Mouse (Mus musculus): ENCODE measurements at regions not wholly inside any gene's neighbourhood (a gene's known extent, or its start where the extent isn't known, plus 50 kb on each side); places are given as distances from the start of the nearest gene placed in this dataset.

DNA sequence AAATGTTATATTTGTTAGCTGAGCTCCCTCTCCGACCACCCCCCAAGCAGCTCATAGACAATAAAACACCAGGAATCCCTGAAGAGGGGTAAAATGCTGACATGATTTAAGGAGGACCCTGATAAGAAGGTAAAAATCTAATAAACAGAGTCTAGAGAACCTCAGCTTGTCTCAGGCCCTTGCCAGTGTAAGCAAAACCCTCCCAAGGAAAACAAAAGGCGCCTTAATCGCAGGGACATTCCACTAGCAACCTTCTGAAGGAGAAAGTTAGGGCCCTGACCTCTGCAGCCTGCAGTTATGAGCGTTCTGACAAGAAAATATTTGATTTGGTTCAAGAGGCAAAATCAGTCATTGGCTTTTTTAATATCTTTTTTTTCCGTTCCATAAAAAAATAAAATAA lies 212.2 kb downstream of the Gm10295 start:
- H3K4me3 ChIP-seq (replicated peaks; ENCODE audit: low read length), result no peak overlapping the region
- H3K36me3 ChIP-seq (ENCODE audit: control insufficient read depth, insufficient read depth), result no peaks in the 10 kb centered on the region
- no peaks in the 10 kb centered on the region for H3K4me1 ChIP-seq (replicated peaks; ENCODE audit: control insufficient read depth, insufficient read depth, low read length)
- ATAC-seq, result no peak
- no peak overlapping the region for H3K9ac ChIP-seq (replicated peaks; ENCODE audit: low read depth, low read length)
- 76% methylated on average over 5 of the region's 5 CpGs for WGBS
- no peaks in the 10 kb centered on the region for H3K27me3 ChIP-seq (replicated peaks; ENCODE audit: control insufficient read depth, insufficient read depth, low read length)
- no peaks in the 10 kb centered on the region for H3K9me3 ChIP-seq (ENCODE audit: control insufficient read depth, low read length)
- no peak overlapping the region for H3K27ac ChIP-seq (ENCODE audit: low read length)
- no peak overlapping the region for H3K4me2 ChIP-seq (ENCODE audit: low read length)

DNA sequence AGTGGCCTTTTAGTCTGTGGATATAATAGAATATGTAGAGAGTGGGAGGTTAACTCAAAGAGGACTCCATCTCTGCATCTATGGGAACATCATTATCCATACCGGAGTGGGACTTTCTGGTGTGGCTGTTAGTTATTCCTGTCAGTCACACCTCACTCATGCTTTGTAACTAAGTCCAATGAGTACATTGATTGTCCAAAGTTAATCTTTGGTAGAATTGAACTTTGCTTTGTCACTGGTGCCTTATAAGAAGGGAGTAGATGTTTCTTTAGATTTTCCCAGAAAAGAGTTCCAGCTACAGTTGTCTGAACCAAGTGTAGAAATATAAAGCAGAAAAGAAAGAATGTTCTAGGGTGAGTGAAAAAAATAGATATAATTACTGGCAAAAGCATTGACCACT lies 221.3 kb downstream of the Gm10295 start:
- Histone ChIP-seq H3K4me3 (replicated peaks; ENCODE audit: low read length) (no peak overlapping the region), H3K27ac (ENCODE audit: low read length) (no peak overlapping the region), H3K9ac (replicated peaks; ENCODE audit: low read depth, low read length) (no peak overlapping the region), H3K4me1 (replicated peaks; ENCODE audit: control insufficient read depth, insufficient read depth, low read length) (no peaks in the 10 kb centered on the region), H3K4me2 (ENCODE audit: low read length) (no peak overlapping the region), H3K36me3 (ENCODE audit: control insufficient read depth, insufficient read depth) (no peaks in the 10 kb centered on the region), H3K9me3 (ENCODE audit: control insufficient read depth, low read length) (no peaks in the 10 kb centered on the region), H3K27me3 (replicated peaks; ENCODE audit: control insufficient read depth, insufficient read depth, low read length) (no peaks in the 10 kb centered on the region)
- no peak for ATAC-seq
- 94% methylated on average over 1 of the region's 1 CpGs for WGBS

DNA sequence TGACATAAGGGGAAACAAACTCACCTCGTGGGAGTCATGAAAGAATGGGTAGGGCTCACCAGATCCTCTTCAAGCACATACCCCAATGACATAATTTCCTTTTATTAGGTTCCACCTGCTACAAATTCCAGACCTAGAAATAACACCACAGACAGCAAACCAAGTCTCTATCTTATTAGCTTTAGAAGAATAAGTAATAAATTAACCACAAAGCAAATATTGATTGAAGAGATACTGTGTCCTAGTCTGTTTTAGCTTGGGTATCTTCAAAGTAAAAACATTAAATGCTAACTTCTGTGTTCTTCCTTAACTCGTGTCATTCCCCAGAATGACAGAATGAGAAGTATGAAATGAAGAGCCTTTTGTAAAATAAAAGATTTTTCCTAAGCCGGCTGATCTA lies 222.4 kb downstream of the Gm10295 start:
- WGBS, result 53% methylated on average over 3 of the region's 3 CpGs
- H3K36me3 ChIP-seq (ENCODE audit: control insufficient read depth, insufficient read depth), result no peaks in the 10 kb centered on the region
- no peak for ATAC-seq

GRCm38 (mm10) chr7:71121453-71121852 lies 229.8 kb downstream of the Gm10295 start:
- no peak overlapping the region for H3K4me3 ChIP-seq (replicated peaks; ENCODE audit: low read length)

More for the DNA sequence above, 222.4 kb downstream of the Gm10295 start:
- H3K4me1 ChIP-seq (replicated peaks; ENCODE audit: control insufficient read depth, insufficient read depth, low read length), result no peaks in the 10 kb centered on the region
- no peak overlapping the region for H3K4me3 ChIP-seq (replicated peaks; ENCODE audit: low read length)
- H3K9me3 ChIP-seq (ENCODE audit: control insufficient read depth, low read length), result no peaks in the 10 kb centered on the region
- no peaks in the 10 kb centered on the region for H3K27me3 ChIP-seq (replicated peaks; ENCODE audit: control insufficient read depth, insufficient read depth, low read length)
- H3K9ac ChIP-seq (replicated peaks; ENCODE audit: low read depth, low read length), result no peak overlapping the region
- no peak overlapping the region for H3K27ac ChIP-seq (ENCODE audit: low read length)
- no peak overlapping the region for H3K4me2 ChIP-seq (ENCODE audit: low read length)

DNA sequence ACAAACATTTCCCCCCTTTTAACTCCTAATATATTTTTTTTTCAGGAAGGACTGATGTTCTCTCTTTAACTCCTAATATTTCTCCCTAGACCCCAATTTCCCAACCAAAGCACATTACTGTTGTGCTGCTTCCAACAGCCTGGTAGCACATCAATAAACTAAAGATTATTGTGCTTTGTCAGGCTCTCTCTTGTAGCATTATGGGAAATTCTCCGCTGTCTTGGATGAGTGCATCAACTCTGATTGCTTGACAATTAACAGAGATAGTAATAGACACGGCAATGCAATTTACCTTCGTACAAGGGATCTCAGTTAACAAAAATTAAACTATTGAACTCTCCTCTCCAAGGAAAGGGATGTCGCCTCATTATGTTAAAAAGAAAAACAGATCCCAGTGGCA lies 230.3 kb downstream of the Gm10295 start:
- WGBS, result 79% methylated on average over 4 of the region's 4 CpGs
- no peak for ATAC-seq
- H3K9ac ChIP-seq (replicated peaks; ENCODE audit: low read depth, low read length), result no peak overlapping the region

More at GRCm38 (mm10) chr7:71121453-71121852, 229.8 kb downstream of the Gm10295 start:
- H3K27me3 ChIP-seq (replicated peaks; ENCODE audit: control insufficient read depth, insufficient read depth, low read length), result no peaks in the 10 kb centered on the region
- H3K36me3 ChIP-seq (ENCODE audit: control insufficient read depth, insufficient read depth), result no peaks in the 10 kb centered on the region
- H3K9me3 ChIP-seq (ENCODE audit: control insufficient read depth, low read length), result no peaks in the 10 kb centered on the region
- no peak for ATAC-seq
- no peak overlapping the region for H3K27ac ChIP-seq (ENCODE audit: low read length)
- WGBS, result 51% methylated on average over 5 of the region's 5 CpGs
- no peak overlapping the region for H3K9ac ChIP-seq (replicated peaks; ENCODE audit: low read depth, low read length)
- no peak overlapping the region for H3K4me2 ChIP-seq (ENCODE audit: low read length)
- H3K4me1 ChIP-seq (replicated peaks; ENCODE audit: control insufficient read depth, insufficient read depth, low read length), result no peaks in the 10 kb centered on the region

GRCm38 (mm10) chr7:71119987-71120386 lies 231.3 kb downstream of the Gm10295 start:
- H3K4me2 ChIP-seq (ENCODE audit: low read length), result no peak overlapping the region
- H3K27ac ChIP-seq (ENCODE audit: low read length), result no peak overlapping the region
- no peak overlapping the region for H3K9ac ChIP-seq (replicated peaks; ENCODE audit: low read depth, low read length)
- no peak for ATAC-seq
- no peaks in the 10 kb centered on the region for H3K36me3 ChIP-seq (ENCODE audit: control insufficient read depth, insufficient read depth)
- H3K4me3 ChIP-seq (replicated peaks; ENCODE audit: low read length), result no peak overlapping the region
- H3K27me3 ChIP-seq (replicated peaks; ENCODE audit: control insufficient read depth, insufficient read depth, low read length), result no peaks in the 10 kb centered on the region
- 78% methylated on average over 6 of the region's 6 CpGs for WGBS
- no peaks in the 10 kb centered on the region for H3K4me1 ChIP-seq (replicated peaks; ENCODE audit: control insufficient read depth, insufficient read depth, low read length)
- no peaks in the 10 kb centered on the region for H3K9me3 ChIP-seq (ENCODE audit: control insufficient read depth, low read length)

More for the DNA sequence above, 230.3 kb downstream of the Gm10295 start:
- Histone ChIP-seq H3K27ac (ENCODE audit: low read length) (no peak overlapping the region), H3K4me2 (ENCODE audit: low read length) (no peak overlapping the region), H3K4me3 (replicated peaks; ENCODE audit: low read length) (no peak overlapping the region), H3K9me3 (ENCODE audit: control insufficient read depth, low read length) (no peaks in the 10 kb centered on the region), H3K4me1 (replicated peaks; ENCODE audit: control insufficient read depth, insufficient read depth, low read length) (no peaks in the 10 kb centered on the region), H3K27me3 (replicated peaks; ENCODE audit: control insufficient read depth, insufficient read depth, low read length) (no peaks in the 10 kb centered on the region), H3K36me3 (ENCODE audit: control insufficient read depth, insufficient read depth) (no peaks in the 10 kb centered on the region)

DNA sequence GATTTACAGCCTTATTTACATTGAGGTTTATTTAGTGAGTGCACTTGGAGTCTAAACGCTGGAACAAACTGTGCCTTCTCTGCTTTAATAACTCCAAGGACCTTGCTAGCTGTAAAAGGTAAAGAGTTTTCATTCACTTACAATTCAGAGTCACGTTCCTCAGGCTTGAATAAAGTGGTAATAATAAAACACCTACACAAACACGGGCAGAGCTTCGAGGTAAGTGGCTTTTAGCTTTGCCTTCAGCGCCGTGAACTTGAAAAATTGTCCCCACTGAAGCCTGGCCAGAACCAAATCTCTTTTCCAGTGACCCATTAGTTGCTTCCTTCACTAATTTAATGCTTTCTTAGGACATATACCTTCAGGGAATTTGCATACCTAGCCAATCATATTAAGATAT lies 244.2 kb downstream of the Gm10295 start:
- no peaks in the 10 kb centered on the region for H3K9me3 ChIP-seq (ENCODE audit: control insufficient read depth, low read length)
- H3K27me3 ChIP-seq (replicated peaks; ENCODE audit: control insufficient read depth, insufficient read depth, low read length), result no peaks in the 10 kb centered on the region
- ATAC-seq, result no peak
- WGBS, result 89% methylated on average over 6 of the region's 6 CpGs
- H3K4me1 ChIP-seq (replicated peaks; ENCODE audit: control insufficient read depth, insufficient read depth, low read length), result no peaks in the 10 kb centered on the region
- no peak overlapping the region for H3K27ac ChIP-seq (ENCODE audit: low read length)
- no peak overlapping the region for H3K4me3 ChIP-seq (replicated peaks; ENCODE audit: low read length)
- H3K36me3 ChIP-seq (ENCODE audit: control insufficient read depth, insufficient read depth), result no peaks in the 10 kb centered on the region
- no peak overlapping the region for H3K9ac ChIP-seq (replicated peaks; ENCODE audit: low read depth, low read length)
- no peak overlapping the region for H3K4me2 ChIP-seq (ENCODE audit: low read length)

GRCm38 (mm10) chr7:71100266-71100665 lies 251.0 kb downstream of the Gm10295 start:
- WGBS, result 85% methylated on average over 2 of the region's 2 CpGs
- Histone ChIP-seq H3K27ac (ENCODE audit: low read length) (no peak overlapping the region), H3K4me3 (replicated peaks; ENCODE audit: low read length) (no peak overlapping the region), H3K36me3 (ENCODE audit: control insufficient read depth, insufficient read depth) (no peaks in the 10 kb centered on the region), H3K27me3 (replicated peaks; ENCODE audit: control insufficient read depth, insufficient read depth, low read length) (no peaks in the 10 kb centered on the region), H3K9me3 (ENCODE audit: control insufficient read depth, low read length) (no peaks in the 10 kb centered on the region), H3K4me2 (ENCODE audit: low read length) (no peak overlapping the region), H3K9ac (replicated peaks; ENCODE audit: low read depth, low read length) (no peak overlapping the region), H3K4me1 (replicated peaks; ENCODE audit: control insufficient read depth, insufficient read depth, low read length) (no peaks in the 10 kb centered on the region)
- ATAC-seq, result no peak

DNA sequence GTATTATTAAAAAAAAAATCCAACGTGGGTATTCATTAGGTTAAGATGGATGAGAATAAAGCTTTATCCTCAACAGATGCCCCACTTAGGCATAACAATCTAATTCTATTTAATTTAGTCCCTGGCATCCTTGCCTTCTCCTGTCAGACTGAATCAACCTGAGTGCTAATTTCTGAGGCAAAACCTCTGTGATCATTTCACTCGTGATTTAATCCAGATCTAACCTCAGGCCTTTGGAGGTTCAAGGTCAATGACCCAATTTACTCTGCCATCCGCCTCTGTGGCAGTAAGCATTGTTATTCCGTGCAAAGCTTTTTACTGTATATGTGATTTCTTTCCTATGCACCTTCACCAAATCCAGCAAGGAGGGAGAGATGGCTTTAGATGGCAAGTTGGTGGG lies 253.0 kb downstream of the Gm10295 start:
- Histone ChIP-seq H3K36me3 (ENCODE audit: control insufficient read depth, insufficient read depth) (no peaks in the 10 kb centered on the region), H3K9ac (replicated peaks; ENCODE audit: low read depth, low read length) (no peak overlapping the region), H3K27me3 (replicated peaks; ENCODE audit: control insufficient read depth, insufficient read depth, low read length) (no peaks in the 10 kb centered on the region), H3K9me3 (ENCODE audit: control insufficient read depth, low read length) (no peaks in the 10 kb centered on the region), H3K4me2 (ENCODE audit: low read length) (no peak overlapping the region), H3K27ac (ENCODE audit: low read length) (no peak overlapping the region), H3K4me3 (replicated peaks; ENCODE audit: low read length) (no peak overlapping the region), H3K4me1 (replicated peaks; ENCODE audit: control insufficient read depth, insufficient read depth, low read length) (no peaks in the 10 kb centered on the region)
- WGBS, result 63% methylated on average over 4 of the region's 4 CpGs
- no peak for ATAC-seq

DNA sequence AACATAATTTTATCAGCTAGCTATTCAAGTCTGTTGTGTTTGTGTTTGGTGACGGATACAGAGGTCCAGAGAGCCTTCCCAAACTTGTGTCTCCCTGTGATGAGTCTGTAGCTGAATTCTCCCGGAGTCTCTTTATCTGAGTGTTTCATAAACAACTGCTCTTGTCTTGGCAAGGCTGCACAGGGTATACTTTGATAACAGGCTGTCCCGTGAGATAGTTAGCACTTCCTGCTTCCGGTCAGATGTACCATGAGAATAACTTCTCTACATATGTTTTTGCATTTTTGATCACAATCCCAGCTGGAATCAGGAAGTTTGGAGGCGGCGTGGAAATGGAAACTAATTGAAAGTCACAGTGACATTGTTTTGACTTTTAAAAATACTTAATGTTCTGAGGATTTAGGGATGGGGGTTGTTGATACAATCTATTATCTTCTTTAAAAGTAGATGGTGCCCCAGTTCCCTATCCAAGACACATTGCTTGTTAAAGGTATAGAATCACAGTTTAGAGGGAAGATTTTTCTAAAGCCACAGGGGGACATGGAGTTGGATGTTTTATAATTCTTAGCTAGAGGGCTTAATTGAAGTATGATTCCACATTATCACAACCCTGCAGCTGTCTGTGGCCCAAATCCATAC lies 257.9 kb downstream of the Gm10295 start:
- no peak overlapping the region for H3K4me2 ChIP-seq (ENCODE audit: low read length)
- no peaks in the 10 kb centered on the region for H3K36me3 ChIP-seq (ENCODE audit: control insufficient read depth, insufficient read depth)
- no peaks in the 10 kb centered on the region for H3K9me3 ChIP-seq (ENCODE audit: control insufficient read depth, low read length)
- H3K4me3 ChIP-seq (replicated peaks; ENCODE audit: low read length), result no peak overlapping the region
- 77% methylated on average over 6 of the region's 6 CpGs for WGBS
- H3K9ac ChIP-seq (replicated peaks; ENCODE audit: low read depth, low read length), result no peak overlapping the region
- H3K27ac ChIP-seq (ENCODE audit: low read length), result no peak overlapping the region
- ATAC-seq, result no peak
- no peaks in the 10 kb centered on the region for H3K27me3 ChIP-seq (replicated peaks; ENCODE audit: control insufficient read depth, insufficient read depth, low read length)
- H3K4me1 ChIP-seq (replicated peaks; ENCODE audit: control insufficient read depth, insufficient read depth, low read length), result no peaks in the 10 kb centered on the region

Measured in forebrain, embryonic 16.5 days (tissue).